Mouse (Mus musculus) ovary, adult 18-20 months (tissue): ENCODE data around the gene 6330403K07Rik.

Experiments used
- DNase-seq: peaks from one replicate; pipeline ENCODE4 v3.0.0; 2022; ENCODE audit warnings: low spot score, mixed read lengths

6330403K07Rik gene

DNA sequence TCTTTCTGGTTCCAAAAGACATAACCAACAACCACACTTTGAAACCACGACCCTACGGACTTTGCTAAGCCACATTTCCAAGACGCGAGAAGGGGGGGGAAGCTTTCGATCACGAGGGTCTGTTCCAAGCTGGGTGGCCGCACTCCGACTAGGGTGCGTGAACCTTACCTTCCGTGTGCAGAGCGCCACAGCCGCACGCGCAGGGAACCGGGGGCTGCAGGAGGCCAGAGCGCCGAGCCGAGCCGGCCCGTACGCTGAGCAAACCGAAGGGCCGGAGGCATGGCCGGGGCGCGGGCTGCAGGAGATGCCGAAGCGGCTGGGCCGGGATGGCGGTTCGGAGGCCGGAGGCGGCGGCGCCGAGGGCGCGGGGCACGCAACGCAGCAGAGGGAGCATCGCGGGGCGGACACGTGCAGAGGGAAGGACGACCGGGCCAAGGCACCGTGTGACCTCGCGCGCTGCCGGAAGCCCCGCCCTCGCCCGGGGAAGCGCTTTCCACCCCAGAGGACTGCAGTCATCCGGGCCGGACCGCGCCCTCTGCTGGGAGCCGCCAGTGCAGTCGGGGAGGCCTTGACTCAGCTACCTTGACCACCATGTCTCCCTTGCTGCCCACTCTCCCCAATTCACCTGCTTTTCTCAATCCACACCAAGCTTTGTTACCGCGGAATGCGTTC, 50.6 kb downstream of the 6330403K07Rik start, which contains the start of gene C1qbp:
Gene C1qbp (minus strand): TSS at position 470 of the 672 bp plus-strand sequence.
- peak; percentile 84 for DNase-seq

- no peak for DNase-seq
Measured at GRCm38 (mm10) chr11:70982030-70982429, 51.3 kb downstream of the 6330403K07Rik start.
